Mouse (Mus musculus) heart, embryonic 15.5 days (tissue): ENCODE measurements around the gene Abracl. TPM values are rescaled to one million over a fixed set of nuclear protein-coding genes. Genes with fewer than 3 reads are reported as not detected.

Experiments used
- ATAC-seq: fragments of 200-750 bp; cut with Nextera tagmentation; replicated peaks from 2 replicates; pipeline ENCODE4 v1.8.0; 2017; ENCODE audit warnings: low read depth, moderate TSS enrichment; ENCODE audit not compliant: insufficient number of reproducible peaks, insufficient read depth, low FRiP score
- H3K27ac ChIP-seq: fragments of 300-500 bp; sonication (generic); 2 replicates; pipeline ENCODE4 v1.5.1; 2015; ENCODE audit warnings: mild to moderate bottlenecking, inconsistent platforms
- H3K27me3 ChIP-seq: fragments of 300-500 bp; sonication (generic); 2 replicates; pipeline ENCODE4 v1.6.1; 2015; ENCODE audit warnings: inconsistent platforms
- H3K36me3 ChIP-seq: fragments of 300-500 bp; sonication (generic); 2 replicates; pipeline ENCODE4 v1.6.1; 2015; ENCODE audit warnings: mild to moderate bottlenecking, inconsistent platforms
- H3K4me1 ChIP-seq: fragments of 300-500 bp; sonication (generic); replicated peaks from 2 replicates; pipeline ENCODE4 v1.6.1; 2015; ENCODE audit warnings: inconsistent platforms
- H3K4me2 ChIP-seq: fragments of 300-500 bp; sonication (generic); 2 replicates; pipeline ENCODE4 v1.6.1; 2015; ENCODE audit warnings: inconsistent platforms, mild to moderate bottlenecking, moderate library complexity
- H3K4me3 ChIP-seq: fragments of 300-500 bp; sonication (generic); 2 replicates; pipeline ENCODE4 v1.5.1; 2015; ENCODE audit warnings: mild to moderate bottlenecking, inconsistent platforms
- H3K9ac ChIP-seq: fragments of 300-500 bp; sonication (generic); 2 replicates; pipeline ENCODE4 v1.6.1; 2015; ENCODE audit warnings: mild to moderate bottlenecking, inconsistent platforms
- H3K9me3 ChIP-seq: fragments of 300-500 bp; sonication (generic); replicated peaks from 2 replicates; pipeline ENCODE4 v1.6.1; 2016; ENCODE audit warnings: inconsistent platforms
- WGBS: fragments of 180-500 bp; shearing (Covaris S2); methylation state at CpG from one replicate; pipeline ENCODE4 v1.1.7; 2015; ENCODE audit warnings: mixed read lengths; 5-methylcytosine and 5-hydroxymethylcytosine counted together
- polyA plus RNA-seq: library from polyadenylated mRNA; unstranded; fragments of >200 nt; fragmentation: Nextera tagmentation; extraction: Ambion mirVana; gene quantifications from 2 replicates; pipeline ENCODE4 v1.2.1, GENCODE M21; 2015

The Abracl gene
- 132 and 199 TPM in 2 replicates for polyA plus RNA-seq

DNA sequence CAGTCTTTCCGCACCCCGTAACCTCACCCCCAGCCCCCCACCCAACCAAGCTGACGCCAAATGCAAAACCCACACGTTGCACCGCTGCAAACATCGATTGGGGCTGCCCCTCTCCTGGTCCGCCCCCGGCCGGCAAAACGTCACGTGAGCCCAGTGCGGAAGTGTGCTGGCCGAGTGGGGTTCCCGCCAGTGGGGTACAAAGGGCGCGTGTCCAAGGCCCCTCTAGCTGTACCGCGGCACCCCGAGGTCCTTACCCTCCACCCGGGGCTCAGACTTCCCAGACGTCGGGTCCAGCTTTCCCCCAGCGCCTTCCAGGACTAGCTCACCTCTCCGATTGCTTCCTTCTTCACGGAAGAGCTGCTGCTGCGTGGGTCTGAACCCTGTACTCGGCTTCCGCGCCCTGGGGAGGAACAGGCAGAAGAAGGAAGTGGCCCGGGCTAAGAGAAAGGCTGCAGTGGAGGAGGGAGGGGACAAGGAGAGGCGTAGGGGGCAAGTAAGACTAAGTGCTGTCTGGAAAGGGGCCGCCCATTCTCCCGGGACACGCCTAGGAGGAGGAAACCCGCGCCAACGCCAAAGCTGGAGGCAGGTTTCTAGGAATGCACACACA is at the start of gene Abracl:
Gene Abracl, minus strand, starts transcription at position 548 of the 607 bp plus-strand sequence.
- H3K27ac ChIP-seq, result peak within 1 kb of the TSS; percentile 98
- H3K36me3 ChIP-seq, result peaks cover 8% of the 10 kb centered on the region
- H3K4me2 ChIP-seq, result peak within 1 kb of the TSS; percentile 67
- H3K4me3 ChIP-seq, result peak within 1 kb of the TSS; percentile 82
- 1% methylated on average over 37 of the region's 37 CpGs for WGBS
- H3K27me3 ChIP-seq, result no peaks in the 10 kb centered on the region
- peak within 1 kb of the TSS; percentile 90 for H3K9ac ChIP-seq
- H3K9me3 ChIP-seq, result no peaks in the 10 kb centered on the region
- ATAC-seq, result peak; percentile 90
- H3K4me1 ChIP-seq, result peaks cover 12% of the 10 kb centered on the region

- WGBS, result 41% methylated on average over 3 of the region's 3 CpGs
- H3K27me3 ChIP-seq, result no peaks in the 10 kb centered on the region
- no peak overlapping the region for H3K27ac ChIP-seq
These were observed 49.8 kb upstream of the Abracl start for GRCm38 (mm10) chr10:18072871-18073270.

GRCm38 (mm10) chr10:18070616-18071015 is 47.5 kb upstream of the Abracl start:
- Histone ChIP-seq H3K4me2 (no peak overlapping the region), H3K9ac (no peak overlapping the region), H3K27ac (peak overlapping the region; percentile 47), H3K27me3 (no peaks in the 10 kb centered on the region), H3K36me3 (no peaks in the 10 kb centered on the region), H3K9me3 (no peaks in the 10 kb centered on the region), H3K4me3 (no peak overlapping the region), H3K4me1 (peaks cover 61% of the 10 kb centered on the region)
- 61% methylated on average over 2 of the region's 2 CpGs for WGBS
- ATAC-seq, result no peak

More at GRCm38 (mm10) chr10:18072871-18073270, 49.8 kb upstream of the Abracl start:
- H3K9ac ChIP-seq, result no peak overlapping the region
- peaks cover 48% of the 10 kb centered on the region for H3K4me1 ChIP-seq
- ATAC-seq, result no peak
- H3K36me3 ChIP-seq, result no peaks in the 10 kb centered on the region
- no peak overlapping the region for H3K4me3 ChIP-seq
- H3K4me2 ChIP-seq, result no peak overlapping the region
- H3K9me3 ChIP-seq, result no peaks in the 10 kb centered on the region

DNA sequence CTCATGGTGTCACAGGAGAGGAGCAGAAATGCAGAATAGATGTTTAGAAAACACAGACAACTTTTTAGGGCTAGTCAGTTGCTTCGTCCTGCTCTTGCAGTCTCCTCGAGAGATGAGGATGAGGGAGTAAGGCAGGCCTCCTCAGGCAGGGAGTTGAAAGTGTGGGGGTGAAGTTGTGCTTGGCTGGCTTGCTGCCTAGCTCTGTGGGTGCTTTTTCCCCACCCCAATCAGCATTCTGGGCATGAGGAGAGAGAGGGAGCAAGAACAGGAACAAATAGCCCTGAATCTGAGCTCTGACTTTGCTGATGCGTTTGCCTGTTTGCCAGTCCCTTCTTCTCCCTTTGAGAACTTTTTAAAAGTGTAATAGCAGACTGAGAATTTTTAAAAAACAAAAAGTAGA is 47.1 kb upstream of the Abracl start:
- WGBS, result 47% methylated on average over 3 of the region's 3 CpGs
- H3K27me3 ChIP-seq, result no peaks in the 10 kb centered on the region
- ATAC-seq, result no peak
- no peak overlapping the region for H3K4me3 ChIP-seq
- peak overlapping the region; percentile 47; the same call in 1 of the 2 replicates for H3K27ac ChIP-seq
- no peak overlapping the region for H3K9ac ChIP-seq
- no peak overlapping the region for H3K4me2 ChIP-seq
- H3K36me3 ChIP-seq, result no peaks in the 10 kb centered on the region
- peaks cover 61% of the 10 kb centered on the region for H3K4me1 ChIP-seq
- H3K9me3 ChIP-seq, result no peaks in the 10 kb centered on the region

- no peaks in the 10 kb centered on the region for H3K27me3 ChIP-seq
- peaks cover 61% of the 10 kb centered on the region for H3K4me1 ChIP-seq
- H3K4me3 ChIP-seq, result no peak overlapping the region
- H3K9me3 ChIP-seq, result no peaks in the 10 kb centered on the region
- H3K4me2 ChIP-seq, result no peak overlapping the region
- no peak for ATAC-seq
- no peak overlapping the region for H3K9ac ChIP-seq
- H3K36me3 ChIP-seq, result no peaks in the 10 kb centered on the region
- WGBS, result 69% methylated on average over 2 of the region's 2 CpGs
- no peak overlapping the region for H3K27ac ChIP-seq
These were observed 46.5 kb upstream of the Abracl start for GRCm38 (mm10) chr10:18069576-18069975.

DNA sequence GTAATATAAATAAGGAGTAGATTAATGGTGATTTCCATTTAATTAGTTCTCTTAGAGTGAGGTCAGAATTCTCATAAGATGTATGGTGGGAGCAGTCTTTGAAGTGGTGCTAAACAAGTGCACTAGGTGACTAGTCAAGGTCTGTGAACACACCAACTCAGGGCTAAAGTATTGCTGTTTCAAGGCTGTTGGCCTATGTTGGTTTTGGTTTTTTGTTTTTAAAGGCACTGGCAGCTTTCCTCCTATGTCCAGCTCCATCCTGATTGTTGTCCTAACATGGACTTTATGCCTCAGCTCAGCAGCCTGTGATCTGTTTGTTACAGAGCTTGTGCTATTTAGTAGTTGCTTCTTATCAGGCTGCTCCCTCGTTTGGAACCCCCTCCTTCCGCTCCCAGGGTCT is 45.8 kb upstream of the Abracl start:
- Histone ChIP-seq H3K4me3 (no peak overlapping the region), H3K27ac (no peak overlapping the region), H3K36me3 (no peaks in the 10 kb centered on the region), H3K9ac (no peak overlapping the region), H3K4me2 (no peak overlapping the region), H3K9me3 (no peaks in the 10 kb centered on the region), H3K27me3 (no peaks in the 10 kb centered on the region), H3K4me1 (peaks cover 57% of the 10 kb centered on the region)
- 53% methylated on average over 2 of the region's 2 CpGs for WGBS
- ATAC-seq, result no peak

- Histone ChIP-seq H3K27me3 (no peaks in the 10 kb centered on the region), H3K27ac (peak overlapping the region; percentile 76), H3K4me1 (peaks cover 53% of the 10 kb centered on the region), H3K9ac (no peak overlapping the region), H3K4me2 (0 out of 2 replicates have a peak overlapping the region, but pooled peaks have one; percentile 10), H3K36me3 (no peaks in the 10 kb centered on the region), H3K4me3 (no peak overlapping the region), H3K9me3 (no peaks in the 10 kb centered on the region)
- WGBS, result 38% methylated on average over 10 of the region's 10 CpGs
- ATAC-seq, result peak; percentile 16; the same call in 1 of the 2 replicates
These were observed 44.8 kb upstream of the Abracl start for GRCm38 (mm10) chr10:18067761-18068446.

DNA sequence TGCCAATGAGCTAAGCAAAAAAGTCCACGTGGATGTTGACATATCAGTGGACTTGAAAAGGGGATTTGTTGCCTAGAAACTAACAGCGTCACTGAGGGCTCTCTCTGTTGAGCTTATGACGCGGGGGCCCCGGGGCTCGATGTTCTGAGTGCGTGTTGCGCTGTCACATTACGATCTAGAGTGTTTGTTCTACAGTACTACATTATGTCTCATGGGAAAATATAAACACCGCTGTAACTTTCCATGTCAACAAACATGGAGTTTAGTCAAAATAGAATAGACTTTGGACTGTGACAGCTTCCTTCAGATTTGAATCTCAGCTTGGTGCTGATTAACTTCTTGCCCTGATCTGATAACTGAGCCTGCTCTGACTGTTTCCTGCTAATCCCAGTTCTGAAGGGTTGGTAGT is 42.9 kb upstream of the Abracl start:
- H3K27ac ChIP-seq, result no peak overlapping the region
- H3K36me3 ChIP-seq, result no peaks in the 10 kb centered on the region
- WGBS, result 81% methylated on average over 10 of the region's 10 CpGs
- H3K9me3 ChIP-seq, result no peaks in the 10 kb centered on the region
- no peak overlapping the region for H3K9ac ChIP-seq
- peaks cover 51% of the 10 kb centered on the region for H3K4me1 ChIP-seq
- ATAC-seq, result no peak
- no peak overlapping the region for H3K4me2 ChIP-seq
- no peak overlapping the region for H3K4me3 ChIP-seq
- no peaks in the 10 kb centered on the region for H3K27me3 ChIP-seq

GRCm38 (mm10) chr10:18064606-18065228 is 41.6 kb upstream of the Abracl start:
- H3K36me3 ChIP-seq, result no peaks in the 10 kb centered on the region
- ATAC-seq, result no peak
- H3K4me2 ChIP-seq, result no peak overlapping the region
- H3K9me3 ChIP-seq, result no peaks in the 10 kb centered on the region
- no peaks in the 10 kb centered on the region for H3K27me3 ChIP-seq
- no peak overlapping the region for H3K4me3 ChIP-seq
- H3K9ac ChIP-seq, result no peak overlapping the region
- H3K27ac ChIP-seq, result no peak overlapping the region
- 90% methylated on average over 7 of the region's 7 CpGs for WGBS
- H3K4me1 ChIP-seq, result peaks cover 42% of the 10 kb centered on the region

DNA sequence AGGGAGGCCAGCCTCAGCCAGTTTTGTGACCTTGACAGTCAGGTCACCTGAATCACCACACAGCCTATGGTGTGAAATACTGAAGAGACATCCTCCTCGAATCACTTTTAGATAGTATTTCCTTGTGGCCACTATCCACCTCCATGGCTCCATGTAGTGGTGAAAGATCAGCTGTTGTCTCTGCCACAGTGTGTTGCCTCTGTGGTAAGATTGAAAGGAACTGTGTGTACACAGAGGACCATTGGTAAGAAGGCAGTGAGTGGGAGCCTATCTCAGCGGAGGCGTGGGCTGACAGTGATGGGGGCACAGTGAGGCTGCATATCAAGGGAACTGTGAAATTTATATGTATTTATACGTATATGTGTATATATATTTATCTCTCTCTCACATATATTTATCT is 38.4 kb upstream of the Abracl start:
- Histone ChIP-seq H3K4me2 (no peak overlapping the region), H3K9ac (no peak overlapping the region), H3K9me3 (no peaks in the 10 kb centered on the region), H3K4me3 (no peak overlapping the region), H3K27ac (no peak overlapping the region), H3K27me3 (no peaks in the 10 kb centered on the region), H3K36me3 (no peaks in the 10 kb centered on the region), H3K4me1 (peaks cover 41% of the 10 kb centered on the region)
- WGBS, result 67% methylated on average over 4 of the region's 4 CpGs
- no peak for ATAC-seq

GRCm38 (mm10) chr10:18060778-18061177 is 37.7 kb upstream of the Abracl start:
- Histone ChIP-seq H3K9me3 (no peaks in the 10 kb centered on the region), H3K27me3 (no peaks in the 10 kb centered on the region), H3K36me3 (no peaks in the 10 kb centered on the region), H3K27ac (no peak overlapping the region), H3K4me3 (no peak overlapping the region), H3K4me1 (peaks cover 35% of the 10 kb centered on the region), H3K4me2 (no peak overlapping the region), H3K9ac (no peak overlapping the region)
- ATAC-seq, result no peak
- WGBS, result 87% methylated on average over 2 of the region's 2 CpGs
